Mouse (Mus musculus): ENCODE results near the gene Cxcl14. TPM values are rescaled to one million over a fixed set of nuclear protein-coding genes. Genes with fewer than 3 reads are reported as not detected.

The Cxcl14 gene
- polyA plus RNA-seq, 1 experiment from 2014 or later, result 459 TPM

DNA sequence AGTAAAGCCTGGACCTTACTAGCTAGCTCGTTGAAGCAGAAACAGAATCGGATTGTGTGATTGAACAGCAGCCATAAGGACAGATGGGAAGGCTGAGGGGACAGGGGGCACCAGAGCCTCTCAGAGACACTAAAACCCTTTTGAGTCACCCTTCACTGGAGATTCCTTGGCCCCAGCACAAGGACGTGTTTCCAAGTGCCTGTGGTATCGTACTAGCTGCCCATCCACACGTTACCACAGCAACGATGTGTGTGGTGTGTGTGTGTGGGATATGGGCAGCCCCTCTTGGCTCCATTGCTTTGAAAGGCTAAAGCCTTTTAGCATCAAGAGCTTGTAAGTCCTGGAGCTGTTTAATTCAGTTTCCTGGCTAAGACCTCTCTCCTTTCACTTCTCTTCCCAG lies 33.4 kb upstream of the Cxcl14 start:
- WGBS, result 60% methylated on average over 6 of the region's 6 CpGs
- H3K4me3 ChIP-seq (replicated peaks), result no peak overlapping the region
- ATAC-seq (ENCODE audit: insufficient number of reproducible peaks, low FRiP score, low TSS enrichment, low read depth), result no peak
- no peak overlapping the region for H3K9ac ChIP-seq
- no peaks in the 10 kb centered on the region for H3K9me3 ChIP-seq (replicated peaks)
- H3K36me3 ChIP-seq, result no peaks in the 10 kb centered on the region
- H3K27me3 ChIP-seq, result no peaks in the 10 kb centered on the region
- H3K4me2 ChIP-seq (replicated peaks), result no peak overlapping the region
- H3K4me1 ChIP-seq, result peaks cover 45% of the 10 kb centered on the region
- peak overlapping the region; percentile 39 for H3K27ac ChIP-seq (replicated peaks)

DNA sequence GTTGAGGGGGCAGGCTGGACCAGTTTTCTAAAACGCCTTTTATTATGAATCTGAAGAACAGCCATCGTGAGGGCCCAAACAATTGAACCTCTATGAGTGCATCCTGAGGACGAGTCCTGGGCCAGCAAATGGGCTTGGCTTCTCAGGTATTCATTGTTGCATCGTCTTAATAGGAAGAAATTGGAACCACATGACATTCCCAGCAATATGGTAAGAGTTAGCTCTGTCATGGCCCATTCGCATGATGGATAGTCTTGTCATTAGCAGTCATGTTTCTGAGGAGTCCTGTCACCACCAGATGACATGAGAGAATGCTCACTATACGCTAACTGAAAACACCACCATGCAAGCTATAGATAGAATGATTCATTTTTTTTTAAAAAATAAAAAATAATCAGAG lies 32.8 kb upstream of the Cxcl14 start:
- WGBS, result 45% methylated on average over 6 of the region's 6 CpGs
- H3K27ac ChIP-seq (replicated peaks), result 0 out of 2 replicates have a peak overlapping the region, but pooled peaks have one; percentile 39
- H3K9me3 ChIP-seq (replicated peaks), result no peaks in the 10 kb centered on the region
- H3K4me3 ChIP-seq (replicated peaks), result no peak overlapping the region
- H3K27me3 ChIP-seq, result no peaks in the 10 kb centered on the region
- H3K36me3 ChIP-seq, result no peaks in the 10 kb centered on the region
- H3K4me1 ChIP-seq, result peaks cover 43% of the 10 kb centered on the region
- ATAC-seq (ENCODE audit: insufficient number of reproducible peaks, low FRiP score, low TSS enrichment, low read depth), result no peak
- no peak overlapping the region for H3K9ac ChIP-seq
- no peak overlapping the region for H3K4me2 ChIP-seq (replicated peaks)

DNA sequence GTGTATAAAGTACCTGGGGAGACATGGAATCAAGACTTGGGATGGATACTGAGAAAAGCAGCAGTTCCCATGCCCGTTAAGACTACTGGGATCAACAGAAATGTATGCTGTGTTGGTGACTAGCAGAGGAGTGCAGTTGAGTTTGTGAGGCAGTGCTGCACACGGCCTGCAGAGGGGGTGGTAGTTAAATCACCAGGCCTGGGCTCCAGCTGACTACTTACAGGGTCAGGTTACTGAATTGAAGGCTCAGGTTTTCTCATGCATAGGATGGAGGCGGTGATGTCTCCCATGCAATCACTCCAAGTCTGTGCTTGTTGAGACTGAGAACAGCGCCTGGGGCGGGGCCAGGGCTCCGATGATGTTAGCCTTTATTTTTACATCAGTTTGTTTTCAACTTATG lies 31.4 kb upstream of the Cxcl14 start:
- WGBS, result 25% methylated on average over 6 of the region's 6 CpGs
- no peak for ATAC-seq (ENCODE audit: insufficient number of reproducible peaks, low FRiP score, low TSS enrichment, low read depth)
- H3K36me3 ChIP-seq, result no peaks in the 10 kb centered on the region
- H3K9ac ChIP-seq, result no peak overlapping the region
- H3K4me1 ChIP-seq, result peaks cover 43% of the 10 kb centered on the region
- H3K4me2 ChIP-seq (replicated peaks), result no peak overlapping the region
- H3K27me3 ChIP-seq, result no peaks in the 10 kb centered on the region
- peak overlapping the region; percentile 60; the same call in 1 of the 2 replicates for H3K27ac ChIP-seq (replicated peaks)
- H3K9me3 ChIP-seq (replicated peaks), result no peaks in the 10 kb centered on the region
- no peak overlapping the region for H3K4me3 ChIP-seq (replicated peaks)

DNA sequence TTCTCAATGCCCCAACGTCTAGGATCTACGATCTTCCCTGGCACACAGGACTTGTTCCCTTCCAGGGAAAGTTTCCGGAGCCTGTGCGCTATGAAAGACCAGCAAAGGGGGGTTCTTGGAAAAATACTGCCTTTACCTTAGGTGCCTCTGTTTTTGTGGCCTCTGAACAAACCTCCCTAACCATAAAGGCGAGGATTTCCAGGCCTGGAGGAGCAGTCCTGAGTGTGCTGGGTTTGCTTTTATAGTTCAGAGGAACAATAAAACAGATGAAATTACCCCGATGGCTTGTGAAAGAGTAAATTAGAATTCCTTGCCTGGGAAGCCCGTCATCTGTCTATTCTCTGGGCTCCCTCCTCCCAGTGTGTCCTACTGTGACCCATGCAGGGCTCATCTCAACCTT lies 25.3 kb upstream of the Cxcl14 start:
- no peaks in the 10 kb centered on the region for H3K36me3 ChIP-seq
- no peak overlapping the region for H3K27ac ChIP-seq (replicated peaks)
- no peaks in the 10 kb centered on the region for H3K27me3 ChIP-seq
- no peak for ATAC-seq (ENCODE audit: insufficient number of reproducible peaks, low FRiP score, low TSS enrichment, low read depth)
- H3K9ac ChIP-seq, result no peak overlapping the region
- no peak overlapping the region for H3K4me3 ChIP-seq (replicated peaks)
- H3K4me1 ChIP-seq, result peaks cover 15% of the 10 kb centered on the region
- no peak overlapping the region for H3K4me2 ChIP-seq (replicated peaks)
- WGBS, result 52% methylated on average over 7 of the region's 7 CpGs
- H3K9me3 ChIP-seq (replicated peaks), result no peaks in the 10 kb centered on the region

DNA sequence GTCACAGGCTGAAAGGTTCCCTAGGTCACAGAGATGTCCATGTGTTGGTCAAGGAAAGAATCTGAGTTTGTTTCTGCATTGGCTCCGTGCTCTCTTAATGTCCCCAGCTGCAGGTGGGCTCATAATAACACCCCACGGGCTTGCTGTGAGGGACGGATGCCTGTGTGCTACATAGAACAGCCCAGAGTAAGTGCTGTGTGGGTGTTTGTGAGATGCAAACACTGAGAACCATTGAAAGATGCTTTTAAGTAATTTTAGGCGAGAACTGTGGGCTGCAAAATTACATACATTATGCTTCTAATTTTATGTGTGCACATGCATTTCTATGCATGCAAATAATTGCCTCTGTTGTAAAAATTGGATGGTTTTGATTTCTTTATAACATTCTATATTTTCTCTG lies 20.6 kb upstream of the Cxcl14 start:
- Histone ChIP-seq H3K36me3 (no peaks in the 10 kb centered on the region), H3K27me3 (no peaks in the 10 kb centered on the region), H3K9ac (no peak overlapping the region), H3K4me3 (replicated peaks) (no peak overlapping the region), H3K27ac (replicated peaks) (no peak overlapping the region), H3K4me2 (replicated peaks) (no peak overlapping the region), H3K4me1 (peaks cover 14% of the 10 kb centered on the region), H3K9me3 (replicated peaks) (no peaks in the 10 kb centered on the region)
- 51% methylated on average over 4 of the region's 4 CpGs for WGBS
- ATAC-seq (ENCODE audit: insufficient number of reproducible peaks, low FRiP score, low TSS enrichment, low read depth), result no peak

DNA sequence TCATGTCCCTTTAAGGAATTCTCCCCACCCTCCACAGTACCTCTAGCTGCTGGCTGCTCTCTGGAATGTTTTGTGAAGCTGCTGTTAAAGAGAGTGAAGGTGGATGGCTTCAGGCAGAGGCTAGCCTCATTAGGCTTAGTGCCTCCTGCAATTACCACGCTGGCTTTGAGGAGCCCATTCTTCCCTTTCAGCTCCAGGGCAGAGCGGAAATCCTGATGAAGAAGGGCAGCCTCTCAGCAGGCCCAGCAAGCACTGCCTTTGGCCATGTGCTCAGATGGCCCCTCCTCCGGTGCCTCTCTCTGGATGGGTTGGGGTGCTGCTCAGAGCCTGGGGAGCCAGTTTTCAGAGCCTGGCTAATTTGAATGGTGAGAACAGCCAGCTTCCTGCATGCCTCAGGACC lies 18.9 kb upstream of the Cxcl14 start:
- Histone ChIP-seq H3K27ac (replicated peaks) (peak overlapping the region; percentile 9; the same call in 1 of the 2 replicates), H3K4me1 (peaks cover 11% of the 10 kb centered on the region), H3K9ac (no peak overlapping the region), H3K27me3 (no peaks in the 10 kb centered on the region), H3K9me3 (replicated peaks) (peaks cover 4% of the 10 kb centered on the region; the same call in 1 of the 2 replicates), H3K36me3 (no peaks in the 10 kb centered on the region), H3K4me2 (replicated peaks) (no peak overlapping the region), H3K4me3 (replicated peaks) (no peak overlapping the region)
- 24% methylated on average over 3 of the region's 3 CpGs for WGBS
- ATAC-seq (ENCODE audit: insufficient number of reproducible peaks, low FRiP score, low TSS enrichment, low read depth), result no peak

GRCm38 (mm10) chr13:56305058-56305457 lies 8.7 kb upstream of the Cxcl14 start:
- H3K9me3 ChIP-seq (replicated peaks), result peaks cover 2% of the 10 kb centered on the region; the same call in 1 of the 2 replicates
- no peak for ATAC-seq (ENCODE audit: insufficient number of reproducible peaks, low FRiP score, low TSS enrichment, low read depth)
- no peak overlapping the region for H3K9ac ChIP-seq
- peaks cover 28% of the 10 kb centered on the region for H3K4me1 ChIP-seq
- H3K36me3 ChIP-seq, result no peaks in the 10 kb centered on the region
- H3K27me3 ChIP-seq, result no peaks in the 10 kb centered on the region
- no peak overlapping the region for H3K4me2 ChIP-seq (replicated peaks)
- peak overlapping the region; percentile 45; the same call in 1 of the 2 replicates for H3K27ac ChIP-seq (replicated peaks)
- WGBS, result 37% methylated on average over 12 of the region's 12 CpGs
- H3K4me3 ChIP-seq (replicated peaks), result no peak overlapping the region

GRCm38 (mm10) chr13:56304453-56304852 lies 8.1 kb upstream of the Cxcl14 start:
- WGBS, result 44% methylated on average over 4 of the region's 4 CpGs
- Histone ChIP-seq H3K4me1 (peaks cover 28% of the 10 kb centered on the region), H3K27ac (replicated peaks) (no peak overlapping the region), H3K36me3 (no peaks in the 10 kb centered on the region), H3K4me3 (replicated peaks) (no peak overlapping the region), H3K9ac (no peak overlapping the region), H3K27me3 (no peaks in the 10 kb centered on the region), H3K9me3 (replicated peaks) (no peaks in the 10 kb centered on the region), H3K4me2 (replicated peaks) (no peak overlapping the region)
- no peak for ATAC-seq (ENCODE audit: insufficient number of reproducible peaks, low FRiP score, low TSS enrichment, low read depth)

DNA sequence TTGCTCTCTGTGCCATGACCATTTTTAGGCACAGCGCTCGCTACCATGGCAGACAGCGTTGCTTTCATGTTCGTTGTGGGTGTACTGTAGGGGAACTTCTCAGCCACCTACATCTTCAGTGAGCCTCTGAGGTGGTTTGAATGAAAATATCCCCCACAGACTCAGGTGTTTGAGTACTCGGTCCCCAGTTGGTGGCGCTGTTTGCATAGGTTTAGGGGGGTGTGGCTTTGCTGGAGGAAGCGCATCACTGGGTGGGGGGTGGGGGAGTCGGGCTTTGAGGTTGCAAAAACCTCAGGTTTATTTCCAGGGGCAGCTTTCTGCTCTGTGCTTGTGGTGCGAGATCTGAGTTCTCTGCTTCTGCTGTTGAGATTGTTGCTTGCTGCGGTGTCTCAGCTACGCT lies 3.0 kb upstream of the Cxcl14 start:
- H3K27ac ChIP-seq (replicated peaks), result no peak overlapping the region
- ATAC-seq (ENCODE audit: insufficient number of reproducible peaks, low FRiP score, low TSS enrichment, low read depth), result no peak
- WGBS, result 91% methylated on average over 11 of the region's 11 CpGs

DNA sequence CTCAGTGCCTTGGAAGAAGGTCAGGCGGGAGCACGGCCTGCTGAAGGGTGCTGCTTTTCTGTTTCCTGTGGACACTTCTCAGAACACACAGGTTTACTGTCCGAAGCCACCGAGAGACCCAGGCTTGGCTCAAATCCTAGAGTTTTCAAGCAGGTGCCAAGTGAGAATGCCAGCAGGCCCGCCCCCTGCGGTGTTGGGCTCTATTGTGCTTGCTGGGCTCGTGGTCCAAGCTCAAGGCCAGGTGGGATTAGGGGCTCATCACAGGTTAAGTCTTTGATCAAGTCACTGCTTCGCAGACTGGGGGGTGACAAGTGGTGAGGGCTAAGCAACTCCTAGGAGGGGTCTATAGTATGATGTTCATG lies 289 bp upstream of the Cxcl14 start:
- WGBS, result 12% methylated on average over 8 of the region's 8 CpGs

More for the DNA sequence above, 3.0 kb upstream of the Cxcl14 start:
- Histone ChIP-seq H3K36me3 (no peaks in the 10 kb centered on the region), H3K9me3 (replicated peaks) (no peaks in the 10 kb centered on the region), H3K4me2 (replicated peaks) (no peak overlapping the region), H3K27me3 (peaks cover 32% of the 10 kb centered on the region), H3K9ac (no peak overlapping the region), H3K4me3 (replicated peaks) (no peak overlapping the region), H3K4me1 (peaks cover 30% of the 10 kb centered on the region)

DNA sequence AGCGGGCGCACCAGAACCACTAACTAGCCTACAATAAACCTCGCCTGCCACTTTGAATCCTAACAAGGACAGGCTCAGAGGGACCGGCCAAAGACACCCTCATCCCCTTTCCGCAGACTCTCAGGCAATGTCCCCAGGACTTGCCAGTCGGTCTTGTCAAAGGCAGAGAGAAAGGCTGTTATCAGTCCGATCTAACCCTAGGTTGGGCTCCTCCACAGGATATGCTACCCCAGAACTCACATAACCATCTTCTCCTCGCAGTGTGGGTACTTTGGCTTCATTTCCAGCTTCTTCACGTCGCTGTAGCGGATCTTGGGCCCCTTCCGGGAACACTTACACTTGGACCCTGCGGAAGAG lies 787 bp downstream of the Cxcl14 start:
- Histone ChIP-seq H3K4me1 (peaks cover 40% of the 10 kb centered on the region), H3K9ac (peak overlapping the region; percentile 66), H3K9me3 (replicated peaks) (no peaks in the 10 kb centered on the region), H3K27ac (replicated peaks) (peak overlapping the region; percentile 80), H3K4me2 (replicated peaks) (peak overlapping the region; percentile 90), H3K27me3 (peaks cover 56% of the 10 kb centered on the region), H3K36me3 (0 out of 2 replicates have a peak, but pooled peaks cover 2% of the 10 kb centered on the region), H3K4me3 (replicated peaks) (peak overlapping the region; percentile 63)
- WGBS, result 5% methylated on average over 13 of the region's 13 CpGs
- ATAC-seq (ENCODE audit: insufficient number of reproducible peaks, low FRiP score, low TSS enrichment, low read depth), result no peak

More for the DNA sequence above, 289 bp upstream of the Cxcl14 start:
- peaks cover 56% of the 10 kb centered on the region for H3K27me3 ChIP-seq
- peaks cover 40% of the 10 kb centered on the region for H3K4me1 ChIP-seq
- H3K4me3 ChIP-seq (replicated peaks), result peak overlapping the region; percentile 63
- peak overlapping the region; percentile 90 for H3K4me2 ChIP-seq (replicated peaks)
- H3K27ac ChIP-seq (replicated peaks), result peak overlapping the region; percentile 63; the same call in 1 of the 2 replicates
- H3K36me3 ChIP-seq, result no peaks in the 10 kb centered on the region
- no peak for ATAC-seq (ENCODE audit: insufficient number of reproducible peaks, low FRiP score, low TSS enrichment, low read depth)
- peak overlapping the region; percentile 66 for H3K9ac ChIP-seq
- H3K9me3 ChIP-seq (replicated peaks), result no peaks in the 10 kb centered on the region

DNA sequence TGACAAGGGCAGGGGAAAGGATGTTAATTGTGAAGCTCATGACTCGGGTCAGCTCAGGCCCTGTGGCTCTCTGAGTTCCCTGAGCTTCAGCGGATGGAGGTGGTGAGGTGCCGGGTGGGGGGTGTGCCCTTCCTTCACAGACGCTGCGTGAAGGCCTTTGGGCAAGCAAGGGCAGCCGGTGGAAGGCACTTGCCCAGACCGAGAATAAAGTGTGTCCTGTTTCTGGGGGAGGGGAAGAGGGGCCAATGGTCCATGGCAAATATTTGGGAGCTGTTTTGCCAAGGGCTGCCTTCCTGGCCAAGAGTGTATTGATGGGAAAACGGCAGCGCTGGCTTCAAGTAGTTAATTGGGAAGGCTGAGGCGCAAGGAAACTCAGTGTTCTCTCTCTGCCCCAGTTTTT lies 1.4 kb downstream of the Cxcl14 start:
- Histone ChIP-seq H3K27ac (replicated peaks) (peak overlapping the region; percentile 66), H3K9me3 (replicated peaks) (no peaks in the 10 kb centered on the region), H3K4me1 (peaks cover 40% of the 10 kb centered on the region), H3K9ac (peak overlapping the region; percentile 66), H3K4me3 (replicated peaks) (peak overlapping the region; percentile 63), H3K27me3 (peaks cover 56% of the 10 kb centered on the region), H3K4me2 (replicated peaks) (peak overlapping the region; percentile 90), H3K36me3 (0 out of 2 replicates have a peak, but pooled peaks cover 6% of the 10 kb centered on the region)
- no peak for ATAC-seq (ENCODE audit: insufficient number of reproducible peaks, low FRiP score, low TSS enrichment, low read depth)
- 9% methylated on average over 10 of the region's 10 CpGs for WGBS
